Mouse (Mus musculus) ES-E14 (cell line): ENCODE measurements around the gene Bcr.

Source experiments
- CHD2 ChIP-seq: IDR thresholded peaks from 2 replicates; pipeline ENCODE4 v1.6.1; 2014; ENCODE audit warnings: mild to moderate bottlenecking, low read depth, low read length, inconsistent platforms
- HCFC1 ChIP-seq: IDR thresholded peaks from 2 replicates; pipeline ENCODE4 v1.6.1; 2012; ENCODE audit warnings: low read length, inconsistent platforms, borderline replicate concordance; ENCODE audit not compliant: insufficient read depth
- MAFK ChIP-seq: IDR thresholded peaks from 2 replicates; pipeline ENCODE4 v1.6.1; 2014; ENCODE audit warnings: mild to moderate bottlenecking, low read depth, low read length, inconsistent platforms; ENCODE audit not compliant: insufficient read depth
- ZNF384 ChIP-seq: IDR thresholded peaks from 2 replicates; pipeline ENCODE4 v1.6.1; 2012; ENCODE audit warnings: low read depth, low read length, inconsistent platforms

DNA sequence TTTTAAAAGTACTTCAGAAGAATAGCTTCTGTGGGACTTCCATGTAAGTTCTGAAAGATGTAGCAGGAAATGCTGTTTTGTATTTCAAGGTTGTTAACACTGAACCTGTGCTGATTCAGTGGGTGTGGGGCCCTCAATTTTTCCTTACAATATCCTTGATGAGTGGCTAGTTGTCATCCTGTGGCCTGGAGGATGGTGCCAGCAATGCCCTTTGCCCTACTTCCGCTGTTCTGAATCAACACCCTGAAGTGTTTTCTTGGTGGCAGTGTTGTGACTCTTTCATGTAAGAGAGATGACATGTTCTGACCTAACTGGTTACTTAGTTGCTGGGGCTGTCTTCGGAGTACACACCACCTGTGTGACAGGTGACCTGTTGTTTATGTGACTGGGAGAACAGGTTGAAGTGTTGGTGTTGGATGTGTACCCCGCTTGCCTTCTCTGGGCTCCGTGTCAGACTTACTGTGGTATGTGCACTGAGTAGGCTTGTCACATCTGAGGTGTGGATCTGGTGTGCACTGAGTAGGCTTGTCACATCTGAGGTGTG is 172.3 kb downstream of the Bcr start:
- TF ChIP-seq HCFC1 (no peak), ZNF384 (no peak), CHD2 (no peak), MAFK (no peak)
